Mouse (Mus musculus): ENCODE measurements around the gene Csad.

DNA sequence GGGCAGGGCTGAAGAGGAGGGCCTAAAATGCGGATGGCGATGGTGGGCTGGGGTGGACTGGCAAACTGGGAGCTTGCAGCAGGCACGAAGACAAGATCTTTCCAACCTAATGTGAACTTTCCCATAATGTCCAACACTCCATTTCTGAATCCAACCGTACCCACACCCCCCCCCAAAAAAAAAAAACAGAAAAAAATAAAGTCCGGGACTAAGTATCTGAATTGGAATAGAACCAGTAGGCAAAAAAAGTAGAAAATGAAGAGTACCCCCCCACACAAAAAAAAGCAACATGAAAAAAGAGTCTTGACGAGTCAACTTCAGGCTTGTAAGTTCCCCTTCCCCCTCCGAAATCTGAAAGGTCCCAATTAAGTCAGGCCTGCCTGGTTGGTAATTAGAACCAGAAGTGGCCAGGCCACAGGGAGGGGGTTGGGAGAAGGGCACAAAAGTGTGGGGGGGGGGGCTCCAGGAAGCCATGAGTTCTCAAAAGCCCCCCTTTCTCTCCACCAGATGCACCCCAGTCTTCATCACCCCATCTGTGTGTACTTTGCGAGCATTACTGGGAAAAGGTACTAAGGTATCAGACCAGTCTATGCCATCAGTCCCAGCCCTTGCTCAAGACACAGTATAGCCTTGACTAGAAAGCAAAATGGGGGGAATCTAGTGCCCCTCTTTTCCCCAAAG, 43.7 kb upstream of the Csad start:
- TF ChIP-seq CTCF (IDR thresholded peaks at IDR 0.05; ENCODE audit: extremely low read depth, insufficient read depth, insufficient read length, insufficient replicate concordance), result no peak
- TF ChIP-seq POLR2A (IDR thresholded peaks at IDR 0.05; ENCODE audit: low read depth, low read length), result no peak

All from spleen, adult 2 months (tissue).